Mouse (Mus musculus) ovary, postnatal 36 days (tissue): Measurements from ENCODE around the gene Sfxn2.
"Not testable (repeated sequence)": the region's sequence is repeated elsewhere in the genome, so short reads cannot be mapped to it uniquely, and the experiment has no call there.

Source experiments
- DNase-seq: peaks from one replicate; pipeline ENCODE4 v3.0.0; 2022; ENCODE audit warnings: low spot score, mixed read lengths

Gene Sfxn2

GRCm38 (mm10) chr19:46542750-46543149 lies 30.4 kb upstream of the Sfxn2 start:
- DNase-seq = no peak

GRCm38 (mm10) chr19:46547565-46547964 lies 25.6 kb upstream of the Sfxn2 start:
- DNase-seq = no peak

GRCm38 (mm10) chr19:46548110-46548509 lies 25.1 kb upstream of the Sfxn2 start:
- no peak for DNase-seq

GRCm38 (mm10) chr19:46550385-46550784 lies 22.8 kb upstream of the Sfxn2 start:
- DNase-seq = no peak

- no peak for DNase-seq
Measured at GRCm38 (mm10) chr19:46552496-46552895, 20.7 kb upstream of the Sfxn2 start.

- DNase-seq = peak; percentile 43
Measured at GRCm38 (mm10) chr19:46553541-46553955, 19.6 kb upstream of the Sfxn2 start.

GRCm38 (mm10) chr19:46558009-46558408 lies 15.2 kb upstream of the Sfxn2 start:
- DNase-seq = no peak

- no peak for DNase-seq
Measured at GRCm38 (mm10) chr19:46558631-46559030, 14.5 kb upstream of the Sfxn2 start.

GRCm38 (mm10) chr19:46562132-46562531 lies 11.0 kb upstream of the Sfxn2 start:
- peak; percentile 48 for DNase-seq

GRCm38 (mm10) chr19:46562581-46563515 lies 10.3 kb upstream of the Sfxn2 start:
- no peak for DNase-seq

- no peak for DNase-seq
Measured at GRCm38 (mm10) chr19:46563603-46564002, 9.6 kb upstream of the Sfxn2 start.

- no peak for DNase-seq
Measured at GRCm38 (mm10) chr19:46564043-46564462, 9.1 kb upstream of the Sfxn2 start.

GRCm38 (mm10) chr19:46571211-46571877 lies 1.8 kb upstream of the Sfxn2 start:
- DNase-seq = not testable (repeated sequence)

GRCm38 (mm10) chr19:46571878-46572244 lies 1.3 kb upstream of the Sfxn2 start:
- DNase-seq = no peak

- no peak for DNase-seq
Measured at GRCm38 (mm10) chr19:46572548-46572947, 617 bp upstream of the Sfxn2 start.

- DNase-seq = no peak
Measured at GRCm38 (mm10) chr19:46573990-46574389, 825 bp downstream of the Sfxn2 start.

- DNase-seq = no peak
Measured at GRCm38 (mm10) chr19:46575196-46575595, 2.0 kb downstream of the Sfxn2 start.

GRCm38 (mm10) chr19:46587823-46588508 lies 14.8 kb downstream of the Sfxn2 start:
- peak; percentile 80 for DNase-seq

GRCm38 (mm10) chr19:46591575-46591974 lies 18.4 kb downstream of the Sfxn2 start:
- DNase-seq = no peak

GRCm38 (mm10) chr19:46592751-46593439 lies 19.7 kb downstream of the Sfxn2 start:
- no peak for DNase-seq

- no peak for DNase-seq
Measured at GRCm38 (mm10) chr19:46598187-46598586, 25.0 kb downstream of the Sfxn2 start.

GRCm38 (mm10) chr19:46598720-46599252 lies 25.6 kb downstream of the Sfxn2 start, which contains the start of gene Wbp1l:
TSS of gene Wbp1l (plus strand) at chr19:46599084.
- peak; percentile 96 for DNase-seq
